Mouse (Mus musculus) cerebellum, adult 11 months (tissue): ENCODE measurements at regions not wholly inside any gene's neighbourhood (a gene's known extent, or its start where the extent isn't known, plus 50 kb on each side); places are given as distances from the start of the nearest gene placed in this dataset.

Experiments used
- DNase-seq: peaks from one replicate; pipeline ENCODE4 v3.0.0; 2022

DNA sequence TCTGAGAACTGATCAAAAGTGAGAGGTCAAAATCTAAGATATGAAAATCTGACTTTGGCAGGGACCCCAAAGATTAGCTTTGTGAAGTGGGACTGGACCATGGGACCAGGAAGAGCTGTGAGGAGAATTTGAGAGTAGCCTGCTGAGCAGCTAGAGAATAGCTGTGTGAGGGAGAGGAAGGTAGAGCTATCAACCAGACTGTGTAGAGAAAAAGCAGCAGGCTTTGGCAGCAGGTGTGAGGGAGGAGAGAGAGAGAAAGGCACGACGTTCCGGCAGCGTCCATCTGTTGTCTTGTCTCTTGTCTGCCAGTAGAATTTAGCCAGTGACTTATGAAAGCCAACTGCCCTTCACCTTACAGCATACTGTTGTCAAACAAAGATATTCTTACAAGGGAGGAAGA lies 412.1 kb downstream of the Slitrk2 start:
- DNase-seq = peak; percentile 75

DNA sequence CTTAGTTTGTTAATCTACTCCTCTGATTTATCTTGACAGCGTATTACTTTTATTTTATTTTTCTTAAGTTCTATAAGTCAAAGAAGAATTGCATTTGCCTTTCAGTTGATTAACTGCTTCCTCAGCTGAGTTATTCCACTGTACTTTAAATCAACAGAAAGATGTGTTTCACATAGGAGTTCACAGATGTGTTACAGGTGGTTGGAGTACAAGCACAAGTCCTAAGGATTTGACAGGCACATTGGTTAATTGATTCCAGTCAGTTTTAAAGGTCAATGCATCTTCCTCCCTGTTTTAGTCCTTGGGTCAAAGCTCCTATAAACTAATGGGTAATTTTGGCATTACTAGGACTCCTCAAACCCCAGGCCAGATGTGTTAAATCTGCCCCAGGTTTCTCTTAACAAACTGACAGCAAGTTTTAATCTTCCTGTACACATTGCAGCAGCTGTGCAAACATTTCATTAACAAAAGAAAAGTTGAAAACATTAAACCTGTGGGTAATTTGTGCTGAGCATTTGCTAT lies 413.5 kb downstream of the Slitrk2 start:
- no peak for DNase-seq

DNA sequence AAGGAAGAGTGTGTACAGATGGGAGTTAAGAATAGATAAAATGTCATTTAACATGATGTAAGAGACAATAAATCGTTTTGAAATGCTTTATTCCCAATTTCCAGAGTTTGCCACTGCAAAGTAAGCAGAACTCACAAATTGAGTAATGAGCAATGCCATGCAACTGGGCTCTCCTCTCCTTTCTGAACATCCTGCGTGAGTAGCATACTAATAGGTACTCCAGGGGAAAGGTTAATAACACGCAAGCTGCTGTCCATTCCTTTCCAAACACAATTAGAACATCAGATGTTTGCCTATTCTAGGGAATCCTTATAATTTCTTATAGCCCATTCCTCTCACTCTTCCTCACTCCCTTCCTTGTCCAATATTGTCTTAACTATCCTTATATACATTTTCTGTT lies 443.3 kb downstream of the Slitrk2 start:
- no peak for DNase-seq
